Mouse (Mus musculus) right cerebral cortex, postnatal 14 days (tissue): Measurements from ENCODE around the gene Stra8.

Experiments
- DNase-seq: peaks from one replicate; pipeline ENCODE4 v3.0.0; 2022

Gene Stra8

GRCm38 (mm10) chr6:34946486-34947079, 26.6 kb downstream of the Stra8 start:
- DNase-seq: no peak

GRCm38 (mm10) chr6:34948461-34948860, 28.5 kb downstream of the Stra8 start:
- DNase-seq: no peak

- DNase-seq: no peak
Observed at GRCm38 (mm10) chr6:34951518-34951917, 31.6 kb downstream of the Stra8 start.

- no peak for DNase-seq
Observed at GRCm38 (mm10) chr6:34951956-34952667, 32.1 kb downstream of the Stra8 start.

GRCm38 (mm10) chr6:34954926-34955861, 35.2 kb downstream of the Stra8 start:
- no peak for DNase-seq

- no peak for DNase-seq
Observed at GRCm38 (mm10) chr6:34955862-34956241, 35.9 kb downstream of the Stra8 start.

GRCm38 (mm10) chr6:34959131-34959530, 39.2 kb downstream of the Stra8 start:
- no peak for DNase-seq

- DNase-seq: no peak
Observed at GRCm38 (mm10) chr6:34964550-34964949, 44.6 kb downstream of the Stra8 start.

- DNase-seq: no peak
Observed at GRCm38 (mm10) chr6:34965819-34966539, 46.0 kb downstream of the Stra8 start.

GRCm38 (mm10) chr6:34971181-34971580, 51.2 kb downstream of the Stra8 start:
- DNase-seq: no peak

GRCm38 (mm10) chr6:34979291-34979690, 59.3 kb downstream of the Stra8 start:
- DNase-seq: no peak

- no peak for DNase-seq
Observed at GRCm38 (mm10) chr6:34980661-34981060, 60.7 kb downstream of the Stra8 start.

- DNase-seq: no peak
Observed at GRCm38 (mm10) chr6:34987085-34987645, 67.2 kb downstream of the Stra8 start.

- no peak for DNase-seq
Observed at GRCm38 (mm10) chr6:34988081-34988761, 68.3 kb downstream of the Stra8 start, which contains the start of gene Slc23a4. Gene Slc23a4 (minus strand): TSS chr6:34988404.
